Mouse (Mus musculus) cerebellum, adult 18-20 months (tissue): ENCODE measurements around the gene Fut4.

Source experiments
- DNase-seq, 2 experiments: peaks; one replicate each; pipeline ENCODE4 v3.0.0; 2021

Gene Fut4

DNA sequence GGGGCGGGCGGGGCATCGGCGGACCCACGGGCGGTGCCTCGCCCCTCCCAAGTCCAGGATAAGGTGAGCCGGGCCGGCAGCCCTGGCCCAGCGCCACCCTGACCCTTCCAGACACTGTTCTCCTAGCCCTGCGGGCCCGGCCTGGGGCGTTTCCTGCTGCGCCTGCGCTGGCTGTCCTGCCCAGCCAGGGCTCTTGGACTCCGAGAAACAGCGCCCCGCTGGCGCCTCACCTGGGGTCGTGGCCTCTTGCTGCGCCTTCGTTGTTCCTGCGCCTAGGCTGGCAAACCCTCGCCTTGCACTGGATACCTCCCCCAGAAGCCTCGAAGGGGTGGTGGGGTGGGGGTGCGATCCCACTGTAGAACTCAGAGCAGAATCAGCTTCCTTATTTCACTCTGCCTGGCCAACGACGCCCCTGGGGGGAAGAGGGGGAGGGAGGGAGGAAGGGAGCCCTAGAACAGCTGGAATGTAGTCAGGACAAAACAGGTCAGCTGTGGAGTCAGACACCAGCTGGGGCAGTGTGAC is at the start of gene Fut4:
Gene Fut4, minus strand, starts transcription at position 393 of the 522 bp plus-strand sequence.
- DNase-seq: no peak

DNA sequence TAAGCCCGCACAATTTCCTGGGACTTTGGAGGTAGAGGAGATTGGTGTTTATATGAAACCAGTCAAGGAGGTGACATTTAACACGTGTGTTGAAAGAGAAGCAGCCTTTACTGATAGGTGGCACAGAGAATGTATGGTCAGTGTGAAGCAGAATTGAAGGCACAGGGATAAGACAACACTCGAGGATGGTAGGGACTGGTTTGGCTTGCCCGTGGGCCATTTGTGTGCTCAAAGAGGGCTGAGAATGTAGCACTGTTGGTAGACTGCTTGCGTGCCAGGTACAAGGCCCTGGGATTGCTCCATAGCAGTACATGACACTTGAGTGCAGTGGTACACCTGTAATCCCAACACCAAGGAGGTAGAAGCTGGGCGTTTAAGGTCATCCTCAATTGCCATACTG is 35.2 kb upstream of the Fut4 start:
- DNase-seq: no peak

DNA sequence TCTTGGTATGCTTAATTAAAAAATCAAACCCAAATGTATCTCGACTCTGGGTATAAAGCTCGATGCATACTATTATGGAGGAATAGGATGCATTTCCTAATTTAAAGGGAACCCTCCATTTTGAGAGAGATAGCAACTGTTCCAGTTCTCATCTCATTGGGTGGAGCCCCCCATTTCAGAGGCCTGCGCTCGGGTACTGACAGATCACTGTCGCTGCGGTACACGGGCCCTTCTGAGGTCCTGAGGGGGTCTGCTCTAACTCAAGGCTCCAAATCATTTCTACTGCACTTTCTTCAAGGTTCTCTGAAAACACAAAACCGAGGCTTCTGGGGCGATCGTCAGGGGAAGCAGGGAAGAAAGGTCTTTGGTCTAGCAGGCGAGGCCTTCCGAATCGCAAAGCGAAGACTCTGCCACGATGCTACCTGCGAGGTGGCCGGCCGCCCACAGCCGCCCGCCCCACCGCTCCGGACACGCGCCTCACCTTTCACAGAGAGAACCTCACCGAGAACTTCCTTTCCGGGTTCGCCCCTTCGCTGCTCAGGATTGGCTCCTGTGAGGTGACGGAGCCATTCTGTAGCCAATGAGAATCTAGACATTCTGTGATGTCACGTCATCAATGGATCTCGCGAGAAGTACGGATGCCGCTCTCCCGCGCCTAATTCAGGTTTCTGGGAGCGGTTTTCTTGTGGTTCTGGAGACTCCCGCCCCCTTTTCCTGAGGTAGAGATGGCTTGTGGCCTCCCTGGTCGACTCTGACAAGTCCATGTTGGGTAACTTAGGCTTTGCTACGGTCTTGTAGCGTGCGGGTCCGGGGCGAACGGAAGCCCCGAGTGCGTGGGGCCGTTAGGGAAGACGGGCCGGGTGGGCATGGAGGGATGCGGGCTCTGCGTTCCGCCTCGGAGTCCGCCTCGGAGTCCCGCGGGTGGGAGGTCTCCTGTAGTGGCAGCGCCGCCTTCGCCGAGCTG is 32.1 kb upstream of the Fut4 start, which contains the start of the genes Mre11a and Ankrd49:
Gene Mre11a, plus strand, starts transcription at position 616 of the 964 bp plus-strand sequence.
Gene Ankrd49, minus strand, starts transcription at position 818 of the 964 bp plus-strand sequence.
- DNase-seq: peak; percentile 91 to 95

DNA sequence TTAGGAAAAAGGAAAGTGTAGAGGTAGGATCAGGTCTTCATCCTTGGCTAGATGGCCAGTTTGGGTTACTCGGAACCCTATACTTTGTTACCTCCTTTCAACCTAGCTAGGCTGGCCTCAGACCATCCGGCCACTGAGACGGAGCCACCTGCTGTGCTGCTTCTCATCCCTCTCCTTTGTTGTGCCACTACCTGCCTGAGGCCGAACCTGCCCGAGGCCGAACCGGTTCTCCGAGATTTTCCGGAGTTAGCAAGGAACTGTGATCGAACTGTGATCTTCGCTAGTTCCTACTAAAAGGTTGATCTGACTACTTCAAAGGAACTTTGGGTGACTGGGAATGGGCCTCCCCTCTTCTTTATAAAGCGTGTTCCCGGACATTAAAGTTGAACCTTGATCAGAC is 26.1 kb upstream of the Fut4 start:
- DNase-seq: no peak

DNA sequence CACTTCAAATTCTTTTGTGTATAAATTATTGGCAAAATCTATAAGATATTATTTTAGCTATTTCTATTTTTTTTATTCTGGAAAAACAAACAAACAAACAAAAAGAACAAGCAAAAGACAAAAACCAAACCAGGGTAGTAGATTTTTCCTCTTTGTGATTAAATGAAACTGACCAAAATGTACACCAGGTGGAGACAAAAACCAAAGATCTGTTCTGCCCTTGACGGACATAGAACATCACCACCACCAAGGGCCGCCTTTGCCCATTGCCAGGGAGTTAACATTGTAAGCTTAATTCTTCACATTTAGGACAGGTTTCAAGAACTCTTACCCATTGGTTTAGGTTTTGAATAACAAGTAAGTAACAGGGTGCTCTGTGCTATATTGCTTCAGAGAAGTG is 21.6 kb upstream of the Fut4 start:
- no peak for DNase-seq

DNA sequence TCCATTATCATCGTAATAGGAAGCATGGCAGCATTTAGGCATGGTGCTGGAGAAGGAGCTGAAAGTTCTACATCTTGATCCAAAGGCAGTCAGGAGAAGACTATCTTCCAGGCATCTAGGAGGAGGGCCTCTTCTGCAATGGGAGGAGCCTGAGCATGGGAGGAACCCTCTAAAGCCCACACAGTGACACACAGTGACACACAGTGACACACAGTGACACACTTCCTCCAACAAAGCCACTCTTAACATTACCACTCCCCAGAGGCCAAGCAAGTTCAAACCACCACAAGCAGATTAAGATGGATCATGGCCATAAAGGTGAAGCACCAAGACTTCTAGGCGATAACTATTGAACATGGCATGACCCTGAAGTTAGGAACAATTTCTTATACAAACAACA is 19.9 kb upstream of the Fut4 start:
- no peak for DNase-seq

DNA sequence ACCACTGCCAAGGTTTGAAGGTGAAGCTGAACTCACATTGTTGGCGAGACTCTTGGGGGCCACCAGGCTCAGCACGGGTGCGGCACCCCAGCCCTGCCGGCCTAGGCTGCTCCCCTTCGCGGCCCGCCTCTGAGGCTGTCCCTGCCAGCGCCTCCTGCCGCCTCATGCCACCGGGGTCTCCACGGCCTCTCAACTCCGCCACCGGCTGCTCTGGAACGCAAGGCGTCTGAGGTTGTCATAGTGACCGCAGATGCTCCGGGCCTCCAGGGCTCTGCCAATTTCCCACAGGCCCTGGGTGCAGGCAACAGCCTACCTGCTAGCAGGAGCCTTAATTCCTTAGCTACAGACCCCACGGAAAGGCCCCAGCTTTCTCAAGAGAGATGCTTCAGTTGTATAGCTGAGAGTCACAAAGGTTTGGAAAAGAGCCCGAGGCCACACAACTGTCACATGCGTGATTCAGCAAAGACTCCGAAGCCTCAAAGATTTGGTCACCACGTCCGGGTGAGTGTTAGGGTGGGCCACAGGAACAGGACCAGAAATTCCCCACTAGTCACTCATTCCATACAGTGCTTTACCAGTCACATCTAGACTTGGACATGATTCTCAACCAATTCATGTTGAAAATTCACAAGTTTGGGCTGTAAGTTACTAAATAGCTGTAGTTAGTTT is 18.7 kb upstream of the Fut4 start, which contains the start of gene 1700012B09Rik:
Gene 1700012B09Rik, minus strand, starts transcription at position 228 of the 669 bp plus-strand sequence.
- DNase-seq: no peak

DNA sequence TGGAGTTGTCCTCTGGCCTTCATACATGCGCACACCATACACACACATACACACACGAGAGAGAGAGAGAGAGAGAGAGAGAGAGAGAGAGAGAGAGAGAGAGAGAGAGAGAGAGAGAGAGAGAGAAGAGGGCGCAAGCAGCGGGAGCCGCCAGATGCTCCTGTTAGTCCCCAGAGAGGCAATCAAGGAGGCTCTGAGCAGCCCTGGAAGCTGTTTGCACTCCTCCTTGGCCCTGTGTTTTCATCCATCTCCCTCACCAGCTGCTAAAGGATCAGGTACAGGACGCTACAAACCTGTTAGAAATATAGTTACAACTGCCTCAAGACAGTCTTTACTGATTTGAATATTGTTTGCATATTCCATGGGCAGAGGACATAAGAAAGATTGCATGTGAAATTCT is 17.6 kb upstream of the Fut4 start:
- DNase-seq: no peak

DNA sequence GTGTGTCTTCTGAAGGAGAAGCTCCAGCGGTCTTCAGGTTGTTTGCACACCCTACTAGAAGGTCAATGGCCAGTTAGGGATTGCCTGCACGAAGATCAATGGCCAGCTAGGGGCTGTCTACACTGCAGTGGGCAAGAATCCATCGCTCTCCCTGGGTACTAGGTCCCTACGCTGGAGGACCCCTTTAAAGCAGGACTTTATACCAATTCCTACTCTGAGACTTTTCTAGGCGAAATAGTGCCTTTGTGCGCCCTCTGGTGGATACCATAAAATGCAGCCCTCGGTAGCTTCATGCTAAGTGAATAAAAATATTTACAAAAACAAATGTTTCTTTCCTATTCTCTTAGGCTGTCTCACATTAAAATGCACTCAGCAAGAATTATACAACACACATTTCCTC is 12.6 kb upstream of the Fut4 start:
- peak; percentile 12 to 33 for DNase-seq

DNA sequence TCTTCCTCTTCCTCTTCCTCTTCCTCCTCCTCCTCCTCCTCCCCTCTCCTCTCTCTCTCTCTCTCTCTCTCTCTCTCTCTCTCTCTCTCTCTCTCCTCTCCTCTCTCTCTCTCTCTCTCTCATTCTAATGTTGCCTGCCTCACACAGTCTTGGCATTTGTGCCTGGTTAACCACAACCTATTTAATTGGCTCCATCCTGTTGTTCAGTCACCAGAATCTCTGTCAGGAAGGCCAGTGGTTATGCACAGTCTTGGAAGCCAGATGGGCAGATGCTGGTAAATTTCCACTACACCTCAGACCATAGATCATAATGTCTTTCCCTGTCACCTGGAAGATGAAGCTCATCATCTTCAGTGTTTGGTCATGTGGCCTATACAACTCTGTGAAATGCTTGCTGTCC is 7.1 kb upstream of the Fut4 start:
- DNase-seq: no peak

DNA sequence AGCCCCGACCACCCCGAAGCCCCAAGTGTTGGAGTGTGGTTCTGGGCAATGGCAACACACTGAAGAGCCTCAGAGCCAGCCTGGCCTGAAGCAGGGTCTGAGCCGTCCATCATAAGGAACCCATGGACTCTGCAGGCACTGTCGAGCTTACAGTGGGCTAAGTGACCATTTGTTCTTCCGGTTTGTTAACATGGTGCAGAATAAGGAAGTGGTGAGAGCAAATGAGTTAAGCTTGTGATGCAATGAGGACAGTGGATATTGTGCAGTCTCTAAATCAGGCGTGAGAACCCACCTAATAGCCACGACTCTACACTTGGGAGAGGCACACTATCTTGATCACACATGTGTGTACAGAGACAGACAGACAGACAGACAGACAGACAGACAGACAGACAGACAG is 6.4 kb upstream of the Fut4 start:
- DNase-seq: no peak

DNA sequence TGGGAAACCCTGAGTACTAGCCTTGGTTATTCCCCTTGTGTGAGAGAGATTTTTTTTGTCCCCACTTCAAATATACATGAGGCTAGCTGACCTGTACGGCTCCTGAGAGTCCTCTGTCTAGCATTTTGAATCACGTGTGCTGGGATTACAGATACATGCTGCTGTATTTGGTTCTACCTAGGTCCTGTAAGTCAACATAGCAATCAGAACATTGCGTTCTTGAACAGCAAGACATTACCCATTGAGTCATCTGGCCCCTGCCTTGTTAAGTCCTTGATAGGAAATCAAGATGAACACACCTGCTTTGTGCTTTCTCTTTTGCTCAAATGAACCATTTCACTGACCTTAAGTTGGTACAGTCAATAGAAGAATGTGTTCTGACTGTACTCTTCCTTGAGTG is 2.3 kb upstream of the Fut4 start:
- DNase-seq: no peak

DNA sequence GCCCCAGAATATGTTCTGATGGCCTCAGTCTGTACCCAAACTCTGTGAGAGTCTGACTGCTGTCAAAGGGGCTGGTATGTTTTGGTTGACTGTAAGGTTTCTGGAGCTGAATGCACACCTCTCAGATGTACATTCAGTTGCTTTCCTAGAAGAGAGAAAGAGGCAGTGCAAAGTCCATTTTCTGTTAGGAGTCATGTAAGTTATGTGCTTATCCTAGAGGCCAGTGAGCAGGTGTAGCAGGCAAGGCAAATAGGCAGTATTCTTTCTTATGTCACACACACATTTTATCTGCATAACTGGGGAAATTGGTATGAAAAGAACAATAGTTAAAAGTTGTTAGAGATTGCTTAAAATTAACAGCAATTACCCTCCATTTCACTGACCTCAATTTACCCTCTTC is 1.8 kb upstream of the Fut4 start:
- DNase-seq: no peak

DNA sequence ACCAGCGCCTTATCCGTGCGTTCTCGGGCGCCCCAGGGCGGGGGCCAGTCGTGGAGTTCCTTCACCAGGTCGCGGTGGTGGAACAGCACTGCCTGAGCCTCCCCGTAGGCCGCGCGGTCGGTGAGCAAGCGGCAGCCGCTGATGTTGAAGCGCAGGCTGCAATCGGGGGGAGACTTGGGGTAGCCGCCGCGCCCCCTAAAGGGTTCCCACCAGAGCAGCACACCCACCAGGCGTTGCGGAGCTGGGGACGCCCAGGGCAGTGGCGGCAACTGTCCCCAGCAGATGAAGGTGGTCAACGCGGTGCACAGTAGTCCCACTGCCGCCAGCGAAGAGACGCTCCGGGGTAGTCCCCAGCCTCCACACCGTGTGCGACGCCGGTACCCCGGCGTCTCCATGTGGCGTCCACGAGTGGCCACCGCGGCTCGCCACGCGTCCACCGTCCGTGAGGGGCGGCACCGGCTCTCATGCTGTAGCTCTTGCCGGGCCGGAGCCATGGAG is 641 bp downstream of the Fut4 start:
- no peak for DNase-seq

DNA sequence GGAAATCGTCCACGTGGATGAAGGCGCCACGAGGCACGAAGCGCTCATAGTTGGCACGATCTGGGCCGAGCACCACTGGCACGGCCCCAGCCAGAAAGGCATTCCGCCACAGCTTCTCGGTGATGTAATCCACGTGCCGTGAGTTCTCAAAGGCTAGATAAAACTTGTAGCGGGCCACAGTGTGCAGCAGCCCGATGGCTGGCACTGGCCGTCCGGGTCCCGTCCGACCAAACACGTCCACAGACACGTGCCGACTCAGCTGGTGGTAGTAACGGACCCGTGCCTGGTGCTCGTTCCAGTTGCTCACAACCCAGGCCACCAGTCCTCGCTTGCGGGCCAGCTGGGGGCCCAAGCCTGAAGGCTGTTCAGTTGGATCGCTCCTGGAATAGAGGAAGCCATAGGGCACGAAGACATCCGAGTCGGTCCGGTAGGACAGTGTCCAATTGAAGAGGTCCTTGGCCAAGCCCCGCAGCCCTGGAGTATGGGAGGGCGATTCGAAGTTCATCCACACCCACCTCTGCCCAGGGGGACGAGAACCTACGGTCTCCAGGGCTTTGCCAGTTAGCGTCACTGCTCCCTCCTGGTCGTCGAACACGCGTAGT is 1.2 kb downstream of the Fut4 start:
- DNase-seq: no peak

DNA sequence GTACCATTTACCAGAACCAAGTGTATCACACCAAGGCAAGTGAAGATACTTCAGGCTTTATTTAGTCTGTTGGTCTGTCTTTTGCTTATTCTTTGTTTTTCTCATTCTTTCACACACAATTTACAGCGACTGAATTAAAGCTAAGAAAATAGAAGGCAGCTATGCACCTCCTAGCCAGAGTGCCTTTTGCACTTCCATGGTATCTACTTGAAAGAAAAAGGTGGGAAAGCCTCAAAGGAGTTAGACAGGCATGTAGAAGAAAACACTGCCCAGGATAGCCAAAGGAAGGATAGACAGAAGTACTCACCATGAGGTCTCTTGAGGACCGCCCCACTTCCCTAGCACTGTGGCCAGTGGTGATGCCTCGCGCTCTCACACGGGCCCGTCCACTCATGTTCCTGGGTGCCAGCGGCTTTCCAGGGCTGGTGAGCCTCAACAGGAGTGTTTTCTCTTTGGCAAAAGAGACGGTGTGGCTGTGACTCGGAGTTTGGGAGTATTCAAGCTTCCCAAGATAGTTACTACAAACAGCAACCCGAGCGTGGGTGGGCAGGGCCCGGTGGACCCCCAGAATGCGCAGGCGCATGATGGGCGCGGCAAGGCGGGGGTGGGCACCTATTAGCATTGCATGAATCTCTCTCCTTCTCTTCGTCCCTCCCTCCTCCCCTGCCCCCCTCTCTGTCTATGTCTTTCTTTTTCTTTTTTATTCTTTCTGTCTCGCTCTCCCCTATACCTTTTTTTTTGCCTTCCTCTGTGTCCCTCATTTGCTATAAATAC is 11.9 kb downstream of the Fut4 start, which contains the start of gene Piwil4:
Gene Piwil4, minus strand, starts transcription at position 583 of the 774 bp plus-strand sequence.
- no peak for DNase-seq

DNA sequence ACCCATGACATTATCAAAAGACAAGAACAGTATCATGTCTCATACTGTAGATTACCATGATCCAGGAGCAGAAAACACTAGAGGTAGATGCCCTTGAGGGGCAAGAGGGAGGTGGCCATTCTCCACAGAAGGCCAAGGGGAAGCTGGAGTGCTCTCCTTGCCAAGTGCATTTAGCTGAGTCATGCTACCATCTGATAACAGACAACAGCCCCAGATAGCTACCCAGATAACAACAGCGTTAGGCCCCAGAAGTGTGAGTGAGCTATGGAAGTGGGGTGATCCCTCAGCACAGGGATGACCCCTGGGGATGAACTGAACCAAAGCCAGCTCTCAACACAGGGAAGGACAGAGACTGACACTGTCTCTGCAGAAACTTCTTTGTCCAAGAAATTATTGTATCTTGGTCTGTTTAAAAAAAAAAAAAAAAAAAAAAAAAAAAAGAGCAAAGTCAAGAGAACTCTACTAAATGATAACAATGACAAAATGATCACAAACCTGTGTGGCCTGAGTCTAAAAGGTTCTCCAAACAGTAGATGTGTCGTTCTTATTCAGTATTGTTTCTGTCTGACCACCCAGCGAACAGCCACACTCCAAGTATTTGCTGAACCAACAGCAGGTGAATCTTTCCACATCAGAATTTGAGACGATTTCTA is 12.6 kb downstream of the Fut4 start:
- DNase-seq: no peak

DNA sequence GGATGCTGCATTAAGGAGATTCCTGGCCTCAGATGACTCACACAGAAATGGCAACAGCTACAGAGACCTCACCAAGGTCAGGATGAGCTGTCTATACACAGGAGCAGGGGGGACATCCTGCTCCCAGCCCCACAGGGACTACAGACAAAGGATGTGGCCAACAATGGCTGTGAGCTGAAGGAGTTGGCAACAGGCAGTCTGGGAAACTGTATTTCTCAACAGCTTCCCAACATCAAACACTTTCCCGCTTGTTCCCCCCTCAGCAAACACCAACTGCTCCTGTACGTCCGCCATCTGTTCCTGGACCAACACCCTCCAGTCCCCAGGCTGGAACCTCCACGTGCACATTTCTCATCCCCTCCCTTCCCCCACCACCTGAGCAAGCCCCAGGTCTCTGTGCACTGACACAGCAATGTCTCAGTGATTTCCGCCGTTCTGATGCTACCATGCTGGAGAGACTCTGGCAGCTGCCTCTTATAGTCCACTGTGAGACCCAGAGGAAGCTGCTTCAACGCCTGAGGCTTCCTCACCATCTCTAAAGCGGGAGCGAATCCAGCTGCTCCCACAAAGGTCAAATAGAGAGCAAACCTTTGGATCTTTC is 21.2 kb downstream of the Fut4 start:
- DNase-seq: no peak

DNA sequence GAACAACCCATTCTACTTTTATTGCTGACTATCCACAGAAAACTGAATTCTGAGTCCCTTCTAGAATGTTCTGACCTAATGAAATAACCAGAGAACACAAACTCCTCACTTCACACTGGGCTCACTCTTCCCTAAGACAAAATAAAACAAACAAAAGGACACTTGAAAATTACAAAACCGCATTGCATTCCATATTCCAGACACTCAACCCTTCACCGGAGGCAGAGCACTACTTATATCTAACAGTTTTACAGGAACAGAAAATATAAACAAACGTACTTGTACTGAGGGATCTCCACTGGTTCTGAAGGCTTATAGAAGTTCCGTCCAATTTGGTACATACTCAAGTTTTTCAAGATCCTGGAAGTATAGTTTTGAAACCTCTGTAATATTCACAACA is 23.8 kb downstream of the Fut4 start:
- no peak for DNase-seq

DNA sequence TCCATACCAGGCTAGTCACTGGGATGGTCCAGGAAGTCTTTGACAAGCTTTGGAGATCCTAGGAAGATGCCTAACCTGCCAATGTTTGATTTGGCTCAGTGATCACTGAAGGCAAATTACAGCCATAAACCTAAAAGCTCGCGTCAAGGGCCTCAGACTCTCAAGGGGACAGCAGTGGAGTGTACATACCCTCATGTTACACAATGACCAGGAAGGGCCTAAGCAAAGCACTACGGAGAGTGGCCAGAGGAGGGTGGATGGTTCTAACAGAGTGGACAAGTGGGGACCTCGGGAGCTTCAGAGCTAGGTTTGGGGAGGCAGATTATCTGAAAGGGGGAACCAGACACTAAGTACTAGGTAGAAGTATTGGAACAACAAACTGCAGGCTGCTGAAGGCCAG is 25.6 kb downstream of the Fut4 start:
- no peak for DNase-seq

DNA sequence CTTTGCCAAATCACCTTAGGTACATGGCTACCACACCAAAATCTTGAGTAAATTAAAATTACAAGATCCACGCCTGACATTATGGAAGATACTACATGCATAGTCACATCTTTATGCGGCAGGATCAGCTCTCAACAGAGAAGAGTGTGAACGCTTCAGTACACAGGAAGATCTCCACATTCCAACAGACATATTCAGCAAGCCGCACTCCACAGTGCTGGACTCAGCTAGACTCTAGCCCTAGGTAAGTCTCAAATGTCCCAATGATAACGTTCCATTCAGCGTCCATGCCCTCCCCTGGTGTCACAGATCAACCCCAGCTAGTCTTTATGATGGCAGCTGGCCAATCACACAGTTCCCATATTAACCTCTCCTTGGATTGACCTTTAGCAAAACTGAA is 26.2 kb downstream of the Fut4 start:
- DNase-seq: no peak
